Mouse (Mus musculus) embryonic fibroblast, embryonic 13.5 days (primary cell): Measurements from ENCODE around the gene Mettl16. TPM values are rescaled to one million over a fixed set of nuclear protein-coding genes. Genes with fewer than 3 reads are reported as not detected.
A peak's percentile ranks its signal among the peaks of the same experiment; 100 is the strongest.

Experiments used
- H3K27ac ChIP-seq: 2 replicates; pipeline ENCODE4 v1.5.1; 2012; ENCODE audit warnings: low read length, control low read depth, inconsistent platforms; ENCODE audit not compliant: insufficient read depth
- H3K4me1 ChIP-seq: 2 replicates; pipeline ENCODE4 v1.6.1; 2011; ENCODE audit warnings: low read length; ENCODE audit not compliant: control insufficient read depth, insufficient read depth
- H3K4me3 ChIP-seq: 2 replicates; pipeline ENCODE4 v1.5.1; 2011; ENCODE audit warnings: mild to moderate bottlenecking, control low read depth, low read length; ENCODE audit not compliant: insufficient read depth
- CTCF ChIP-seq: IDR thresholded peaks from 2 replicates; pipeline ENCODE4 v1.5.1; 2011; ENCODE audit warnings: mild to moderate bottlenecking, control low read depth, low read length, moderate library complexity, borderline replicate concordance; ENCODE audit not compliant: insufficient read depth
- POLR2A ChIP-seq: IDR thresholded peaks from 2 replicates; pipeline ENCODE4 v1.6.1; 2011; ENCODE audit warnings: low read depth, mild to moderate bottlenecking, control low read depth, low read length, moderate library complexity
- polyA plus RNA-seq: library from polyadenylated mRNA; stranded (reverse); fragments of >200 nt; gene quantifications from 2 replicates; pipeline ENCODE4 v1.2.4, GENCODE M21; 2011; ENCODE audit warnings: low read depth; ENCODE audit not compliant: missing spikeins, insufficient read length

Mettl16 gene
- polyA plus RNA-seq, 1 experiment = 29.1 TPM

DNA sequence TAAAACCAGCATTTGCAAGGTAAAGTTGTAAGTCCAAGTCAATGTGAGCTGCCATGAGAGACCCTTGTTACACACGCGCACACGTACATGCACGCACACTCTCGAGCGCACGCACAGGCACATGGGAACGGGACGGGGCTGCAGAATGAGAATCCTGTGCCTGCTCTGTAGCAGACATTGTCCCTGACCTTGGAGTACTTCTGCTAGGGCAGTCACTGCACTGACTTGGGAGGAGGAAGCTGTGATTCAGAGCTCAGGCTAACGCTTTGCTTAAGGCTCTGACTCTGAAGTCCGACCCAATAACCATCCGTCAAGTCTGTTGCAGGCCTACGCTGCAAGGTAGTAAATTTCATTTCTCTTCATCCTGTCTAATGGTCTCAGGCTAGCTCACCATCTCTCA, 21.4 kb upstream of the Mettl16 start:
- TF ChIP-seq POLR2A (no peak), CTCF (no peak)
- Histone ChIP-seq H3K27ac (no peak overlapping the region), H3K4me3 (no peak overlapping the region), H3K4me1 (no peaks in the 10 kb centered on the region; the same call in 1 of the 2 replicates)

DNA sequence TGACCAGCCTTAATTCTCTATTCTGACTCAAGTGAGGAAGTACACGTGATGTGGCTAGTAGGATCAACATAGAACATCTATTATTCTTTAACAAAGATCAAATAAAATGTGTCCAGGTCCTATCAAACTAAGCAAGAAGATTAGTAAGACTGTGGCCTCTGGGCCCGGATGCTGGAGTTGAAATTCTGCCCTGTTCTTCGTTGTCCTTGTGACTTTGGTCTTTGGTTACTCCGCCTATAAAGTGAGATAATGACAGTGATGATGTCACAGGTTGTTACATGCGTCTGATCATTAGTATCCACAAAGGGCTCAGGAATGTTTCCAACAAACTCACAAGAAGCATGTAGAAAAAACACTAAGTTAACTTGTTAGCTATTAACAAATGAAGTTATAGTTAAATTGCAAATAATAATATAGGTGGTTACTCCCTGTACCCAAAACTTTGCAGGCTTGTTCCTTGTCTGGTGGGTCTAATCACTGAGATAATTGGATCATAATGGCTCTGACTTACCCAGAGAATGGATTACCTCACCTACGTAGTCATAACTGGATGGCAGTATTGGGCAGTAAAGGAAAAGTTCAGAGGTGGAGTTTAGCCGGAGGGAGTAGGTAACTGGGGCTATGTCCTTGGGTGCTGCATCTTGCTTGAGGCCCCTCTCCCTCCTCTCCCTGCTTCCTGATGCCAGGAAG, 19.8 kb upstream of the Mettl16 start:
- H3K4me3 ChIP-seq = no peak overlapping the region
- no peak overlapping the region for H3K27ac ChIP-seq
- H3K4me1 ChIP-seq = no peaks in the 10 kb centered on the region; the same call in 1 of the 2 replicates
- TF ChIP-seq CTCF = no peak
- no peak for TF ChIP-seq POLR2A

GRCm38 (mm10) chr11:74751352-74752066, 19.1 kb upstream of the Mettl16 start:
- H3K4me3 ChIP-seq = no peak overlapping the region
- TF ChIP-seq POLR2A (no peak), CTCF (no peak)
- H3K27ac ChIP-seq = no peak overlapping the region
- H3K4me1 ChIP-seq = no peaks in the 10 kb centered on the region; the same call in 1 of the 2 replicates

DNA sequence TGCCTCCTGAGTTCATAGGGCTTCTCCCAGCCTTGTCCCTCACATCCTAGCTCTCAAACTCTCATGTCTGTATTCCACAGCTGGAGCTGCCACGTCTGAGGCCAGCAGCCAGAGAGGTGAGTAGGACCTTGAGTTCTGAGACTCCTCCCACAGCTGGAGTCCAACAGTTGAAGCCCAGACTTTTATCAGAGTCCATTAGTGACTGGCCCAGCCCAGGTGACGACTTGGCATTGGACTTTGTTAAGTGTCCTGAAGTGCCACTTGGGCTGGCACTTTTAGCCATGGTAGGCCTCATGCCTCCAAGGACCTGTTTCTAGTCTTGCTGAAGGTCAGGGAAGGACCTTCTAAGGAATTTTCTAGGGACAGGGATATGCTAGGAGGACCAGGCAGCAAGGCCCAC, 14.0 kb upstream of the Mettl16 start:
- no peak for TF ChIP-seq CTCF
- TF ChIP-seq POLR2A = no peak
- Histone ChIP-seq H3K4me3 (no peak overlapping the region), H3K27ac (no peak overlapping the region), H3K4me1 (no peaks in the 10 kb centered on the region)

- Histone ChIP-seq H3K27ac (no peak overlapping the region), H3K4me1 (no peaks in the 10 kb centered on the region), H3K4me3 (no peak overlapping the region)
- TF ChIP-seq CTCF (no peak), POLR2A (no peak)
Measured at GRCm38 (mm10) chr11:74761011-74761705, 9.5 kb upstream of the Mettl16 start.

- Histone ChIP-seq H3K27ac (no peak overlapping the region), H3K4me3 (no peak overlapping the region), H3K4me1 (no peaks in the 10 kb centered on the region)
- TF ChIP-seq POLR2A (no peak), CTCF (no peak)
Measured at GRCm38 (mm10) chr11:74763960-74764625, 6.5 kb upstream of the Mettl16 start.

DNA sequence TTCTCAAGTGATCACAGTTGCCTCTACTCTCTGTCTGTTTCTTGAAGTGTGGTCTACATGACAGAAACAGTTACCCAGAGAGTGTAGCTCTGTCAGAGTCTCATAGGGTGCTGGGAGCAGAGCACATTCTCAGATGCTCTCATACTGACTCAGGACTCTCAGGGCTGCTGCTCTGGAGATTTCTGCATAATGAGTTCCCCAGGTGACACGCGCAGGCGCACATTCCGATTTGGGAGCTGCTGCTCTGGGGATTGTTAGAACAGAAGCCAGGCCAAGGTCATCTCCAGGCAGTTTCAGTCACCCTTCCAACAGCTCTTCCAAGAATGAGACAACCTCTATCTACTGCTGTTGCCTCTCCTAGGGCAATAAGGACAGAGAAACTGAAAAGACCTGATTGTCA, 3.2 kb upstream of the Mettl16 start:
- no peak for TF ChIP-seq POLR2A
- TF ChIP-seq CTCF = no peak

DNA sequence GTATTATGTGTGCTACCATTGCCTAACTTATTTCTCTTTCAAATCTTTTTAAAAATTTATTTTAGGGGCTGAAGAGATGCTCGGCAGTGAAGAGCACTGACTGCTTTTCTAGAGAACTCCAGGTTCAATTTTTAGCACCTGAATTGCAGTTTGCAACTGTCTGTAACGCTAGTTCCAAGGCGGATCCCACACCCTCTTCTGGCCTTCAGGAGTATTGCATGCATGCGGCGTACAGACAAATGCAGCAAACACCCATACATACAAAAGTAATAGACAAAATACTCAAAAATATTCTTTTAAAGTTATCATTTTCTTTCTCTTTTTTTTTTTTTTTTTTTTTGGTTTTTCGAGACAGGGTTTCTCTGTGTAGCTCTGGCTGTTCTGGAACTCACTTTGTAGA, 2.6 kb upstream of the Mettl16 start:
- H3K4me3 ChIP-seq = no peak overlapping the region
- H3K4me1 ChIP-seq = no peaks in the 10 kb centered on the region; the same call in 1 of the 2 replicates
- TF ChIP-seq CTCF (0 out of 2 replicates have a peak, but pooled peaks have one; percentile 3), POLR2A (no peak)
- no peak overlapping the region for H3K27ac ChIP-seq

More for the DNA sequence above, 3.2 kb upstream of the Mettl16 start:
- Histone ChIP-seq H3K4me1 (no peaks in the 10 kb centered on the region; the same call in 1 of the 2 replicates), H3K27ac (no peak overlapping the region), H3K4me3 (no peak overlapping the region)

DNA sequence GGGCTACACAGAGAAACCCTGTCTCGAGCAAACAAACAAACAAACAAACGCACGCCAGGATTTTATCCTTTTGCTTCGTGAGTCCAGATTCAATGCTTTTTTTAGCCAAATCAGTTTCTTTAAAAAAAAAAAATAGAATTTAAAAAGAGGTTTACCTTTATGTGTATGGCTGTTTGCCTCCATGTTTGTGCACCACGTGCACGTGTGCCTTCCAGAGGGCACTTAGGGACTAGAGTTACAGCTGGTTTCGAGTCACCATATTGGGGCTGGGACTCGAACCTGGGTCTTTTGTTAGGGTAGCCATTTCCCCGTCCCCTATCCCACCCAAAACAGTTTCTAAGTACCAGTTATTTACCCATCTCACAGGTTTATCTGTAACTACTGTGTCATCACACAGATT, 593 bp upstream of the Mettl16 start:
- Histone ChIP-seq H3K4me1 (no peaks in the 10 kb centered on the region; the same call in 1 of the 2 replicates), H3K4me3 (peak overlapping the region; percentile 44), H3K27ac (no peak overlapping the region)
- TF ChIP-seq CTCF (no peak), POLR2A (no peak)
